Mouse (Mus musculus): ENCODE data around the gene 1700069L16Rik. TPM values are rescaled to one million over a fixed set of nuclear protein-coding genes. Genes with fewer than 3 reads are reported as not detected.

1700069L16Rik gene
- not detected for polyA plus RNA-seq (2017; shearing (Covaris generic))

GRCm38 (mm10) chr5:113724446-113724845 is at the start of gene 1700069L16Rik:
Gene 1700069L16Rik, minus strand, starts transcription at chr5:113724772.

GRCm38 (mm10) chr5:113772450-113772895 is 47.9 kb upstream of the 1700069L16Rik start, which contains the start of the genes Sart3 and Iscu:
Gene Sart3, minus strand, starts transcription at chr5:113772510.
Gene Iscu, plus strand, starts transcription at chr5:113772748.

GRCm38 (mm10) chr5:113735345-113736112 is 11.0 kb upstream of the 1700069L16Rik start, which contains the start of gene Ficd:
Gene Ficd, plus strand, starts transcription at chr5:113735803.

GRCm38 (mm10) chr5:113650035-113650865 is 74.3 kb downstream of the 1700069L16Rik start, which contains the start of gene Cmklr1:
Gene Cmklr1, minus strand, starts transcription at chr5:113650426.

Other genes starting within 250 kb of the 1700069L16Rik start
- 1.7 TPM for gene Wscd2, start 234.4 kb downstream of the 1700069L16Rik start, polyA plus RNA-seq (2017; shearing (Covaris generic))
- not detected for gene Cmklr1, start 74.3 kb downstream of the 1700069L16Rik start, polyA plus RNA-seq (2017; shearing (Covaris generic))
- 4.3 TPM for gene Ficd, start 11.0 kb upstream of the 1700069L16Rik start, polyA plus RNA-seq (2017; shearing (Covaris generic))
- gene Sart3, start 47.7 kb upstream of the 1700069L16Rik start, polyA plus RNA-seq (2017; shearing (Covaris generic)), result 91.9 TPM
- gene Iscu, start 48.0 kb upstream of the 1700069L16Rik start, polyA plus RNA-seq (2017; shearing (Covaris generic)), result 105 TPM
- not detected for gene Tmem119, start 75.7 kb upstream of the 1700069L16Rik start, polyA plus RNA-seq (2017; shearing (Covaris generic))
- gene Selplg, start 107.9 kb upstream of the 1700069L16Rik start, polyA plus RNA-seq (2017; shearing (Covaris generic)), result 1,013 TPM
- gene Coro1c, start 184.0 kb upstream of the 1700069L16Rik start, polyA plus RNA-seq (2017; shearing (Covaris generic)), result 101 TPM